Mouse (Mus musculus) mouse trophoblast stem cell (cell line): ENCODE measurements around the gene Faim2.

Experiments
- in situ Hi-C, 2 experiments: fragments of 300-500 bp; cut with MseI, MboI; formaldehyde crosslinking; loops; 2 replicates in 1 of 2; 3 replicates in 1 of 2; pipeline ENCODE4 v1.15.1; 2025

Faim2 gene

DNA sequence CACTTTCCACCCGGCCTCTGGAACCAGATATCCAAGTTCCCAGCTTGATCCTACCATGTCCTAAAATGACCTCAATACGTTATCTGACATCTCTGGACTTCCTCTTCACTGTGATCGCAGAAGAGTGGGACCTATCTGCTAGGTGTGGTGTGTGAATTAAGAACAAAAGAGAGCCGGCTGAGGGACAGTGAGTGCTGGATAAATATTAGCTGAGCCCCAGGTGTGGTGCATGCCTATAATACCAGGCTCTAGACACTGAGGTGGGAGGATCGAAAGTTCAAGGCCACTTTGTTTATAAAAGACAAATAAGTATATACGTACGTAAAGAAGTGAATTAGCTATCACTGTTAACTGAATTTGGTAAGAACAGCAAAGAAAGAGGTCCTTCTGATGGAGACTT lies 18.1 kb downstream of the Faim2 start:
- in situ Hi-C loops, result no loop called here

DNA sequence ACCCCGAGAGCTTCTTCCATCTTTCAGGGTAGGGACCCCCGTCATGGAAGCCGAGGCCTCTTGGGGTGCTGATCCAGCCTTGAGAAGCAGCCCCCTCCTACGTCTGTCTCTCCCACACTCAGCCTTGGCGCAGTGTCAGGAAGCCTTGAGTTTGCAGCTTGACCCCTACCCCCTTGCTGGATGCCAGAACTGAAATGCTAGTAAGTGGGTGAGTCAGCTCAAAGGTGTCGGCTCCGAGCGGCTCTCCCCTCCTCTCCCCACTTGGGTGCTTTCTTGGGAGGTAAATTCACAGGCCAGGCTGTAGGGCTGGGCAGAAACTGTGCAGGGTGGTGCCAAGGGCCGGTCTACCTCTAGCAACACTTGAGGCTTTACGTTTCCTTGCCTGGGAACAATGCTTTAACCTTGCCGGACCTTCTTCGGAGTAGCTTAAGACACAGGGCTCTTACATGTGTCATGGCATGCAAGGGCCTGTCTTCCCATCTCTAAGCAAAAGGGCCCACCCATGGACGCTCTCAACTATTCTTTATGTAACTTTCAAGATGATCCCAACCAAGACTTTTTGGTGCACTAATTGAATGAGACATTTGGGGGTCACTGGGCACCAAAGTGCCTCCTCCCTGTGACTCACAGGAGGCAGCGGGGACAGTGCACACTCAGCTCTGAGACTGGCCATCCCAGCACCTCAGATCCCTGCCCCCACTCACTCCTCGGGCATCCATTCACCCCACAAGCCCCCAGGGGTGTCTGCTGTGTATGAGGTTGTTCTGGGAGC lies 22.5 kb downstream of the Faim2 start:
- in situ Hi-C loops, result no loop called here

DNA sequence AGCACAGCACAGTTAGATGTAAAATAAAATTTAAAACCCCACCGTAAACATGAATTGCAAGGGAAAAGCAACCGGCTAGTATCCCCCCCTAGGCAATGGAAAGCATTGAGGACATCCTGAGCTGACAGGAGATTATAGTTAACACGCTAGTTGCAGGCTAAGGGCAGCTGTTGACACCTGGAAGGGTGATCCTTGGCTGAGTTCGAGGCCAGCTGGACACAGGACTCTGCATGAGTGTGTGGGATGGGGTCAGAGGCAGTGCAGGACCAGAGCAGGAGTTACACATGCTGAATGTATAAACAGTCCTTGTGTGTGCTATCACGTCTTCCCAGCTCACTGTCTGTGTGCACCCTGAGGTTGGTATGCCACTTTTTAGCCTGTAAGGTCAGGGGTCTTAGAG lies 24.7 kb downstream of the Faim2 start:
- in situ Hi-C loops, result loop anchor here in 1 of 2 experiments (5.0 kb wide), 1 partner anchor 84 kb away; no protein-coding TSS in a partner anchor

DNA sequence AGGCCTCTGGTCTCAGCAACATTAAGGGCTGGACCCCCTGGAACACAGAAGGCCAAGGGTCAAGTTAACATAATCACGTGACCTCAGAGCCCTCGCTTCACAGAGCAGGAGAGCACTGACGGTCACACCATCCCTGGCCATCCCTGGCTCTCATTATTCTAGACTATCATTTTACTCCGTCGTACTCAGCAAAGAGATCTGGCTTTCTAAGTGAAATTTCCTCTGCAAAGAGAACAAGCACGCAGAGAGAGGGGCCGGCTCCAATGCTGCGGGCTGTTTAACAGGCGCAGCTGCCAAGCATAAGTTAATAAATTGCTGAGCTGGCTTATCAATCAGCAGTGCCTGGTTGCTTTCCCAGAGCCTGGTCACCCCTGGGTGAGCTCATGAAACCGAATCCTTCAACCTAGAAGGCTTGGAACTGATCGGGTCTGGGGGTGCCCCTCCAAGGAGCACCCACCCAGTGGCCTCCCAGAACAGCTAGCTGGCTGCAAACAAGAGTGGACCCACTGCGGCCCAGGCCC lies 25.6 kb downstream of the Faim2 start:
- in situ Hi-C loops, result loop anchor here in 1 of 2 experiments (5.0 kb wide), 1 partner anchor 85 kb away; no protein-coding TSS in a partner anchor

DNA sequence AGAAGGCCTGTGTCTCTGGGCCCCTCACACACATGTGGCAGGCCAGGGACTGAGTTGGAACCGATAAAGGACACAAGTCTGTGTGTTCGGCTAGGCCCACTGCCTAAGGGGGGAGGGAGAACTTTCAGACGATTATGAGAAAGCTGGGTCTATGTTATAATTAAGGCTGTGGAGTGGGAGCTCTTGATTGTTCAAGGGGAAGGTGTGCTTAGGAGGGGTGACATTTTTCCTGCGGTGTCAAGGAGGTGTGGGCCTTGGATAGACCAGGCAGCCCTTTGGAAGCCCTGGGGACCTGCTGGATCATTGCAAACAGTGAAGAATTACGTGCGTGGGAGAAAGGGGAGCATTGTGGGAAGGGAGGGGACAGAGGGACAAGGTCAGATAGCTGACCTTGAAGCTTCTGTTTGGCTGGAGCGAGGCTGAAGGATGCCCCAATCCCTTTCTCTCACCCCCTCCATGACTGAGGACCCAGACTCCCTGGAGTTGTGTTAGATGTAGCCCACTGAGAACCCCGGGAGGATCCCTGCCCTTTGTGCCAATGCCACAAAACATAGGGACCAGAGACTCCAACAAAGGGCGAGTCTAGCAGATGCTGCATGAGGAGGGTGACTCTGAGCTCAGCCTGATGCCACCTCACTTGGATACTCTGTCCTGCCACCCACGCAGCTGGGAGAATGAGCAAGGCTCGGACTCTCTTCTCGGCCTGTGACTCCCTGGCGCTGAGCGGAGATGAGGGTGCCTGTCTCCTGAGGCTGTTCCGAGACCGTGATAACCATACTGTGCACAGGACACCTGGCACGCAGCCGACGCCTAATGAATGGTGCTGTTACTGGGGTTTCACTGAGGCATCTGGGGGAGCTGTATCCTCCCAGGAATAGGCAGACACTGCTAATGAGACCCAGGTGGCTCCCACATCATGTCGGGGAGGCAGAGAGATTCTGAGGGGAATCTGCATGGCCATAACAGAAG lies 26.4 kb downstream of the Faim2 start:
- in situ Hi-C loops, result loop anchor here in 1 of 2 experiments (5.0 kb wide), 1 partner anchor 86 kb away; no protein-coding TSS in a partner anchor

DNA sequence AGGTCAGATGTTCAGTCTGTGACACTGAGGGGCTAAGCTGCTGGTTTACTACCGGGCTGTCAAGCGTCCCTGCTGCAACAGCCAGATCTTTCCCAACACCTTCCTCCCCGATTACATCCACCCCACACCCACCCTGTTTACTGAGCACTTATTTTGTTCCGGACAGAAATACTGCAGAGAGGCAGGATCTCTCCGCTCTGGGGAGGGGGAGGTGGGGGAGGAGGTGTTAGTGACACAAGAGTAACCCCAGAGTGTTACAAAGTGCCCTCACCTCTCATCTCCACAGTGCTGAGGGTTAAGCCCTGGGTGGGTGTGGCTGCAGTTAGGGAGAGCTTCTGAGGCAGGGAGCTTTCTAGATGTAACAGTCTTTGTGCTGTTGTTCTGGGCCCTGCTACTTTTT lies 27.6 kb downstream of the Faim2 start:
- in situ Hi-C loops, result loop anchor here in 1 of 2 experiments (5.0 kb wide), 1 partner anchor 87 kb away; no protein-coding TSS in a partner anchor

DNA sequence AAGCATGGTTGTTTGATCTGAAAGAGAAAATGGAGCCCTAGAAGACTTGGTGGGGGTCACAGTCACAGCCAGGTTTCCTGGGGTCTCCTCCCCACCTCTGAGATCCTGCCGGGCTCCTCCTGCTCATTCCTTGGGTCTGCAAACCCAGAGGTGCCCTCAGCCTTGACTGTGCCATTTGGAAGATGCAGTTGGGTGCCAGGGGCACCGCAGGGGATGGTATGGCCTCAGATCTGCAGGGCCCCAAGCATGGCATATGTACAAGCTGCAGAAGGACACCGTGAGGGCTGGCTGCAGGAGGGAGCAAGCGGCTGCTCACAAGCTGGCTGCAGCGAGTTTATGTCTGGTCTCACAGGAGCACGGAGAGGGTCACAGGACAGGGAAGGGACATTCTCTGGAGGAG lies 28.2 kb downstream of the Faim2 start:
- in situ Hi-C loops, result loop anchor here (5.0 to 10.0 kb wide), 3 partner anchors 88 to 185 kb away; partner anchors contain the start of gene Aqp5 (in 1 of the 2)

DNA sequence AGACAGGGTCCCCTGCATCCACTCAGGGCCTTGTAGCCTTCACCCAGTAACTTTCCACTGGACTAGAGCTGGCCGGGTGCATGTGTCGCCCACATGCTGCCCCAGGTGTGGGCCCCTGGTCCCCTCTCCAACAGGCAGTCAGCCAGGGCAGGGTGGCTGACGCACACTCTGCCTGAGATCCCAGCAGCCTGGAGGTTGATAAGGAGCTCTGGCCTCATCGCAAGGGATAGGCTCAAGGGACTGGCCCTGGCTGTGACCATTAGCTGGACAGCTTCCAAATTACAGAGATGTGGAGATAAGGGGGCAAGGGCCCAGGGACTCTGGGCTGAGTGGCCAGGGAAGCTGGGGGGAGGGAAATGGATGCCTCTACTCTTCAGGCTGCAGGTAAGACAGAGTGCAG lies 29.2 kb downstream of the Faim2 start:
- in situ Hi-C loops, result loop anchor here (5.0 to 10.0 kb wide), 2 partner anchors 94 to 186 kb away; partner anchors contain the start of gene Aqp5 (in 1 of the 2)

DNA sequence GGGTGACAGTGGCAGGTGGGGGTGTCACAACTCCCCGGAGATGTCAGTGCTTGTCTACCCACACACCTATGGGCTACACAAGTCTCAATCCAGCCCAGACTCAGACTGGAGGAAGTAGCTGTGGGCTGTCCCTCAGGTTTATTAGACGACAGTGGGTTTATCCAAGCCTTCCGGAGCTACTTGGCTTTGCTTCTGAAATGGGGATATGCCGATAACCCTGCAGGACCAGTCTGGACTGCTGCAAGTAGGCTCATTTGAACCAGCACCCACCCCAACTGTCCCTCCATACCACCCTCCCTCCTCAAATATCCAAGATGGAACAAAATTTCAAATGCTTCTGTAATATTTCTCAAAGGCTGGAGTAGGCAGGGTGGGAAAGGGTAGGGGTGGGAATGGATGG lies 29.6 kb downstream of the Faim2 start:
- in situ Hi-C loops, result loop anchor here (5.0 to 10.0 kb wide), 2 partner anchors 94 to 186 kb away; partner anchors contain the start of gene Aqp5 (in 1 of the 2)

DNA sequence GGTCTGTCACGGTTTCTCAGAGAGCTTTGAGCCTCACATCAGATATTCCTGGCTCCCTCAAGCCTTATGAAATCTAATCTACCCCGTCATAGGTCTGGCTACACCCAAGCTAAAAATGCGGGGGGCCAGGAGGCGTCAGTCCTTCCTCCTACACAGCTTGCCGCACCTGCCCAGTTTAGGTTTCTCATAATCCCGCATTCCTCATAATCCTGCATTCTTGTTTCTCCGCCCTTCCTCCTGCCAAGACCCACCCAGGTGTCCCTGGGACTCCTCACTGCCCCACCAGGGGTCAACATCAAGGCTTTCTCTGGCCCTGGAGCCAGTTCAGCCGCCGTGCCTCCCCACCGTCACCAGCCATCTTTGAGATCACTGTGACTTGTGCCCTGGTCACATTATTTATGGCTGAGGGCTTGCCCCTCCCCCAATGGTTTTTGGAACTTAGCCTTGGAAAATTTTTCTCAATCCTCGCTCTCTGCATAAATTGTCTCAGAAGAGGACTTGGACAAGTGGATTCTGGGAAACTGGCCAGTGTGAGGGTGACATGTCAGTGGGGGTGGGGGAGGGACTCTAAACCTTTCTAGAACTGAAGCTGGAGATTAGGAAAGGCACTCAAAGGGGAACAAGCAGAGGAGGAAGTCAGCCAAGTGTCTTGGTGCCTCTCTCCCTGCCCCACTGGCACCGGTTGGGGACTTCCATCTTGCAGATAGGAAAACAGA lies 30.3 kb downstream of the Faim2 start:
- in situ Hi-C loops, result loop anchor here (5.0 to 10.0 kb wide), 2 partner anchors 95 to 187 kb away; partner anchors contain the start of gene Aqp5 (in 1 of the 2)

DNA sequence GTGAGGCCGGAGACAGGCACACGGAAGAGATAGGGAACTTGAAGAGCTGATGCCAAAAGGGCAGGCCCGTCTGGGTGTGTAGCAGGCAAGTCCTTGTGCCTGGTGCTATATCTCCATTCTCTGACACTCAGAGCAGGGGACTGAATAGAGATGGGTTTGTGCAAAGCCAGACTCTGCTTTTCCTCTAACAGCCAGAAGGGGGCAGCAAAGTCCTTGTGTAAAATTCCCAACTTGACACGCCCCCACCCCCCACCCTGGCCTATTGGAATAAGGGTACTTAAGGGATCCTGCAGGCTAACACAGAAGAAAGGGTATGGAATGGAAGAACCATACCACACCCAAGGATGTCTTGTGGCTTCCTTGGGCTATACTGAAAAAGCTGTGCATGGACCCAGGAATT lies 30.9 kb downstream of the Faim2 start:
- in situ Hi-C loops, result loop anchor here (5.0 to 10.0 kb wide), 2 partner anchors 95 to 188 kb away; partner anchors contain the start of gene Aqp5 (in 1 of the 2)

DNA sequence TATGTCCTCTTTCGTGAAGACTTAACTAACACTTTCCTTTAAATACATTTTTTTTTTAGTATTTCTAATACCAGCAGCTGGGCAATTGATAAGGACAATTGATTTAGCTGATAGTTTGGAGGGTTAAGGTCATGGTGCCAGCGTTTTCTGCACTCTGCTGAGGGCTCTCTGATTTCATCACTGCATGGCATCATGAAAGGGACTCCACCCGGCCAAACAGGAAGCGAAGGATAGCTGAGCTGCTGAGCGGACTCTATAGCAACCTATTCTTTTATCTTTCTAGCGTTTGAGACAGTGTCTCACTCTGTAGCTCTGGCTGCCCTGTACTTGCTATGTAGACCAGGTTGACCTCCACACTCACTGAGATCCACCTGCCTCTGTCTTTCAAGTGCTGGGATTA lies 43.2 kb downstream of the Faim2 start:
- in situ Hi-C loops, result no loop called here

DNA sequence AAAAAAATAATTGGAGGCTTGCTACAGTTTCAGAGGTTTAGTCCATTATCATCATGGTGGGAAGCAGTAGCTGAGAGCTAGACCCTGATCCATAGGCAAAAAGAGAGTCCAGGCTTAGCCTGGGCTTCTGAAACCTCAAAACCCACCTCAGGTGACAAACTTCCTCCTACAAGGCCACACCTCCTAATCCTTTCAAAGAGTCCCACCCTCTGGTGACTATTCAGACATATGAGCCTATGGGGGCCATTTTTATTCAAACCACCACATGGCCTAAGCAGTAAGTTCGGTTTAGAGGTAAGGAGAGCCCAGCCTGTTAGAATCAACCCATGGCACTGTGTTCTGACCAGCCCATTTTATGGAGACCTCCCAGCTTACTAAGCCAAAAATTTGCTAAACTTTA lies 52.2 kb downstream of the Faim2 start:
- in situ Hi-C loops, result no loop called here

DNA sequence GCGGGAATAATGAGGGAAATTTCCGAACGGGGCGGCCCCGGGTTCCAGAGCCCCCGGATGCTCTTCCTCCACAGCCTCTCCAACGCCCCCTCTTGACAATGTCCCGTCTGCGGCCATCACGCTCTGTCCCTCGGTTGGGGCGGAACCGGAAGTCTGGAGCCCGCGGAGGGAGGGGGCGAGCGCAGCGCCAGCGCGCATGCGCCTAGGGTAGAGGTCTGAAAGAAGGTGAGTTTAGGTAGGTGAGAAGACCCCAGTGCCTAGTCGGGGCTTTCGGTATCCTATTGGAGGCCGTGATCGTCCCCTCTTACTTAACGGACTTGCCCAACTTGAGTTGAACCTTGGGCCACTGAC lies 53.4 kb downstream of the Faim2 start, which contains the start of gene Bcdin3d:
Bcdin3d (minus strand) TSS at position 155 of the 351 bp plus-strand sequence.
- in situ Hi-C loops, result loop anchor here in 1 of 2 experiments (5.0 kb wide), 1 partner anchor 57 kb away; no protein-coding TSS in a partner anchor

DNA sequence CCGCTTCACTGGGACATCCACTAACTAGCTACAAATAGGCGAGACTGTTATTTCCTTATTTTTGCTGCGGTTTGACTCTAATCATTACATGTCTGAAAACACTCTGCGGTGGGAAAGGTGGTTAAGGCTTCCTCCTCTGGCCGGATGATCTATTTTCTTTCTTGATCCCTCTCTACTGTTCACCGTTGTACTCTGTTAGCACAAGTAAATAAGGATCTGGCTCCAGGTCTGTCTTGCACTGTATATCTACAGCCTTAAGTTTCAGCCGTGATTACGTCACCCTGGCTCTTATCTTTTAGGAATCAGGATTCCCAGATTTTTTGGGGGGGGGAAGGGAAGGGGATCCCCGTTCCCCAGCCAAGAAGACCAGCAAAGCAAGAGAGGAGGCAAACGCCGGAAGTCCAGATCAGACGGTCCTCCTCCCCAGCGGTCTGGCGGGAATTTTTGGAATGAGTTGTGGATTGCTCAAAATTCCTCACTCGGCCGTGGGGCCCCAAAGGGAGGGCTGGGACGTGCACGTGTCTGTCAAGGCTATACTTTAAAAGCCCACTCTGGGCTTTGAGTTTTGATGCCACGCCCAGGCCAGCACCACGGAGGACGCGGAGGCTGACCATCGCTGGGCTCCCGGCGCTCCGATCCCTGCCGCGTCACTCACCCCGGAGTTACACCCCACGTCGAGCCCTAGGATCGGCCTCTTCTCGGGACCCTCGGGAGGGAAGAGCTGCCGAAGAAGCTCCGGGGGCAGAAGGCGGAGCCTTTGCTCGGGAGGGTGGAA lies 54.0 kb downstream of the Faim2 start:
- in situ Hi-C loops, result loop anchor here in 1 of 2 experiments (5.0 kb wide), 1 partner anchor 57 kb away; no protein-coding TSS in a partner anchor

DNA sequence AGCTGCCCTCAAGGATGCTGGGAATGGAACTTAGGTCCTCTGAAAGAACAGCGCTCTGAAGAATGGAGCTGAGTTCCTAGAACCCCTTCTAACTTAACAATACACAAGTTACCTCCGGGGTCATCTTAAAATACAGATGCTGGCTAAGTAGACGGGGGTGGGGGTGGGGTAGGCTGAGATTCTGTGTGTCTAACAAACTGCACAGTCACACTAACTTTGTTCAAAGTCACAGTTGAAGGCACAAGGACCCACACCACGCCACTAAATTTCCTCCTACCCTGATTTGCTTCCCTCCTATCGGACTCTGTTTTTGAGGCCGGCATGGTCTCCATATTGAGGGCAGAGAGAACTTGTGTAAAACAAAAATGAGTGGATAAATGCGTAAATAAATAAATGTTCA lies 55.0 kb downstream of the Faim2 start:
- in situ Hi-C loops, result loop anchor here in 1 of 2 experiments (5.0 kb wide), 1 partner anchor 56 kb away; no protein-coding TSS in a partner anchor

DNA sequence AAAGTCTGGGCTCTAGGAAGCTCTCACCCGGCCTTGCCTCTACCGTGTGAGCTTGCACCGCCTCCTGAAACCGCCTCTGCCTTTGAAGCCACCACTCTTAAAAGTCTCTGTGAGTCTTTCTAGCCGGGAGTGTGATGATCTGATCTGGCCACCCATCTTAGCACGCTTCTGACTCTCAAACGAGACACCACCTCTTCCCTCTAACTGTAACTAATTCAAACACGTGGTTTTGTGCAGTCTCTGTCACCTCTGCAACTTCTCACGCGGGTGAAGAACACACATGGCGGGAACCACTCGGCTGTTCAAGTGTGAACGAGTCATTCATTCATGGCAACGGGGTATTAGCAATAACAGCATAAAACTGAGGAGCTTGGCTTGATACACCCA lies 56.3 kb downstream of the Faim2 start:
- in situ Hi-C loops, result loop anchor here in 1 of 2 experiments (5.0 kb wide), 1 partner anchor 54 kb away; no protein-coding TSS in a partner anchor

DNA sequence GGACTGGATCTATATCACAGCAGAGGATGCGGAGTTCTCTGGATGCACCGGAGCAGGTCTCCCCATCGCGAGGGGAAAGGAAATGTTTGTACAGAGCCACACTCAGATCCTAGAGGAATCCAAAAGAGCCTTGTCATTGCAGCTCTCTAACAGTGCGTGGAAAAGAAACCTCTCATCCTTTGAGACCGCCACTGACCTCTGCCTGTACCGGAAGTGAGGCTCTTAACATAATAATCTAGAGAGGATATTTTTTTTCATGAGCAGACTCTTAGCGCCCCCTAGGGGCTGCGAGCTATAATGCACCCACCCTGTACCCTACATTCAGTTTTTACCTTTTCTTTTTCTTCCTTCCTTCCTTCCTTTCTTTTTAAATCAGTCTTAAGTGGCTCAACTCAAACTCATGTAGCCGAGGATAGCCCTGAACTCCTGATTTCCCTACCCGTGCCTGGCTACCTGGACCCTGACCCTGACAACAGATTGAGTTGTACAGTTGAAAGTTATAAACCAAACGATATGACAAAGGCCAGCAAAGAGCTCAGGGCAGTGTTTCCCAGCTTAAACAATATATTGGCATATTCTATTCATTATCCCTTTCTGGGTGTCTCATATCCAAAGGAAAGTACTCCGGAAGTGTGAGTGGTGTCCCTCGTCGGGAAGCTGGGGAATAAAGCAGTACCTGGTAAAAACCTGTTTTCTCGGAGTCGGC lies 56.8 kb downstream of the Faim2 start:
- in situ Hi-C loops, result loop anchor here in 1 of 2 experiments (5.0 kb wide), 1 partner anchor 54 kb away; no protein-coding TSS in a partner anchor

DNA sequence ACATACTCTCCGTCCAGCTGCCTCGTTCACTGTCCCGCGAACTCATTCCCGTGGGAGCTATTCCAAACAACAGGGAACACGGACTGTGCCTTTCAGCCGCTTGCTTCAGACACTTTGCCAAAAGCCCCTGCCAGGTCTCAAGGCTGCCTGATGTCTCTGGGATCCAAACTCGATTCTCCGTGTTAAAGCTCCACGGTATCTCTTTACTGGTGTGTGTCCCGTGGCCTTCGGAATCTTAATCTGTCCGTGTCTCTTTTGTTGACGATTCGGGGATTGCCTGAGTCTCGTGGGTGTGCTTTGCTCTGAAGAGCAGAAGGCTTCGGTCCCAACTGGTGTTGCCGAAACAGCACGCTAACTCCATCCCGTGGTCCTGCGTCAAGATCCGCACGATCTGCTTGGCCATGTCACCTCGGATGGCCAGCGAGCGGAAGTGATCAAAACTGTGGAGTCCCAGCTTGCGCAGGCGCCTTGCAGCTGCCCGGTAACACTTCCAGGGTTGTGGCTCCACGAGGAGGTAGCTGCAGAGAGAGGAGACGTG lies 57.7 kb downstream of the Faim2 start:
- in situ Hi-C loops, result loop anchor here in 1 of 2 experiments (5.0 kb wide), 1 partner anchor 53 kb away; no protein-coding TSS in a partner anchor
